Mouse (Mus musculus) heart, embryonic 16.5 days (tissue): ENCODE measurements around the gene Dnajc28. TPM values are rescaled to one million over a fixed set of nuclear protein-coding genes. Genes with fewer than 3 reads are reported as not detected.

Experiments used
- ATAC-seq: fragments of 200-750 bp; cut with Nextera tagmentation; replicated peaks from 2 replicates; pipeline ENCODE4 v1.8.0; 2017; ENCODE audit warnings: moderate number of reproducible peaks; ENCODE audit not compliant: insufficient read depth, low FRiP score; ENCODE audit errors: extremely low read depth
- H3K27ac ChIP-seq: fragments of 300-500 bp; sonication (generic); 2 replicates; pipeline ENCODE4 v1.5.1; 2014; ENCODE audit warnings: mild to moderate bottlenecking, low read length, control low read depth, moderate library complexity
- H3K27me3 ChIP-seq: fragments of 300-500 bp; sonication (generic); 2 replicates; pipeline ENCODE4 v1.6.1; 2014; ENCODE audit warnings: low read length, mixed read lengths; ENCODE audit not compliant: control insufficient read depth, insufficient read depth
- H3K36me3 ChIP-seq: fragments of 300-500 bp; sonication (generic); 2 replicates; pipeline ENCODE4 v1.6.1; 2014; ENCODE audit not compliant: control insufficient read depth, insufficient read depth
- H3K4me1 ChIP-seq: fragments of 300-500 bp; sonication (generic); 2 replicates; pipeline ENCODE4 v1.6.1; 2014; ENCODE audit warnings: low read length, mixed read lengths; ENCODE audit not compliant: control insufficient read depth, insufficient read depth
- H3K4me2 ChIP-seq: fragments of 300-500 bp; sonication (generic); 2 replicates; pipeline ENCODE4 v1.6.1; 2014; ENCODE audit warnings: low read depth, mild to moderate bottlenecking, control low read depth, low read length
- H3K4me3 ChIP-seq: fragments of 300-500 bp; sonication (generic); 2 replicates; pipeline ENCODE4 v1.5.1; 2014; ENCODE audit warnings: mild to moderate bottlenecking, control low read depth, low read length
- H3K9ac ChIP-seq: fragments of 300-500 bp; sonication (generic); 2 replicates; pipeline ENCODE4 v1.6.1; 2014; ENCODE audit warnings: low read length, control low read depth
- H3K9me3 ChIP-seq: fragments of 300-500 bp; sonication (generic); replicated peaks from 2 replicates; pipeline ENCODE4 v1.6.1; 2016; ENCODE audit warnings: low read length; ENCODE audit not compliant: control insufficient read depth
- WGBS: fragments of 180-500 bp; shearing (Covaris S2); extraction: QIAGEN DNeasy Blood & Tissue Kit; methylation state at CpG from one replicate; pipeline ENCODE4 v1.1.7; 2014; 5-methylcytosine and 5-hydroxymethylcytosine counted together
- polyA plus RNA-seq: library from polyadenylated mRNA; unstranded; fragments of >200 nt; fragmentation: Nextera tagmentation; extraction: Ambion mirVana; gene quantifications from 2 replicates; pipeline ENCODE4 v1.2.1, GENCODE M21; 2015

The Dnajc28 gene
- polyA plus RNA-seq, 1 experiment from 2014 or later: 6.6 TPM

DNA sequence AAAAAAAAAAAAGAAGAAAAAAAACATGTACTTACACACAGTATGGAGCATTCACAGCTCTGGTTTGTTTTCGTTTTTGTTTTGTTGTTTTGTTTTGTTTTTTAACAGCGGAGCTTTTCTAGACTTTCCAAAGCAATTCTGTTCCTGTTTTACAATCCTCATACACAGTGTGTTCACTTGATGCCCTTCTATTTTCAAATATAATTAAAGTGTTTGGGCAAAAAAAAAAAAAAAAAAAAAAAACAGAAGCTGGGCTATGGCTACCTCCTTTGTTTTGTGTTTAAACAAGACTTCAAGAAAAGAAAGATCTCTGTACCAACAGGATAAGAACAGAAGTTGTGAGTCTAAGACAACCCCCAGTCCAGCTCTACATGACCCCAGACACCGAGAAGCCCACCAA is 30.1 kb downstream of the Dnajc28 start:
- Histone ChIP-seq H3K27ac (no peak overlapping the region), H3K4me2 (no peak overlapping the region), H3K4me3 (no peak overlapping the region), H3K36me3 (peaks cover 6% of the 10 kb centered on the region; the same call in 1 of the 2 replicates), H3K9me3 (no peaks in the 10 kb centered on the region), H3K9ac (no peak overlapping the region), H3K4me1 (no peaks in the 10 kb centered on the region), H3K27me3 (no peaks in the 10 kb centered on the region)
- ATAC-seq: no peak
- WGBS: 84% methylated on average over 3 of the region's 3 CpGs

GRCm38 (mm10) chr16:91587730-91588453 is 30.9 kb downstream of the Dnajc28 start:
- no peak for ATAC-seq
- no peaks in the 10 kb centered on the region for H3K9me3 ChIP-seq
- H3K9ac ChIP-seq: no peak overlapping the region
- no peaks in the 10 kb centered on the region for H3K27me3 ChIP-seq
- no peak overlapping the region; the same call in 1 of the 2 replicates for H3K27ac ChIP-seq
- peaks cover 6% of the 10 kb centered on the region; the same call in 1 of the 2 replicates for H3K36me3 ChIP-seq
- 61% methylated on average over 6 of the region's 6 CpGs for WGBS
- H3K4me3 ChIP-seq: no peak overlapping the region
- H3K4me2 ChIP-seq: no peak overlapping the region
- H3K4me1 ChIP-seq: no peaks in the 10 kb centered on the region

GRCm38 (mm10) chr16:91586244-91586643 is 32.6 kb downstream of the Dnajc28 start:
- no peaks in the 10 kb centered on the region for H3K27me3 ChIP-seq
- ATAC-seq: no peak
- H3K9me3 ChIP-seq: no peaks in the 10 kb centered on the region
- no peak overlapping the region for H3K4me2 ChIP-seq
- H3K9ac ChIP-seq: no peak overlapping the region
- H3K4me1 ChIP-seq: no peaks in the 10 kb centered on the region
- peaks cover 9% of the 10 kb centered on the region; the same call in 1 of the 2 replicates for H3K36me3 ChIP-seq
- 85% methylated on average over 6 of the region's 6 CpGs for WGBS
- no peak overlapping the region for H3K4me3 ChIP-seq
- no peak overlapping the region for H3K27ac ChIP-seq

DNA sequence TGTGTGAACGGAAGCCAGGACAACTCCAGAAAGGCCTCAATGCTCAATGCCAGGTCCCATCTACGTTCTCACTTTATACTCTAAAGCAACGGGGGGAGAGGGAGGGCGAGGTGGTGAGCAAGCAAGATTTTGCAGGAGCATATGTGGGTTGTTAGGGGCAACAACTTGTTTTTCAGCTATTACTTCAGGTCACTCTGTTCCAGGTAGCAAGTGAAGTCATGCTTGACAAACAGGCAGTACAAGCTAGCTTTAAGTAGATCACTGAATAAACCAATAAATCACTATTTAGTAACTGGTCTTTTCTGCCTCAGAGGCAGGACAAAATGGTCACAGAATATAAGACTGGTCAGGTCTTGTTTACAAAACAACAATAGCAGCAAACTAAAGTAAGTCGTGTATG is 33.2 kb downstream of the Dnajc28 start:
- Histone ChIP-seq H3K36me3 (peaks cover 10% of the 10 kb centered on the region; the same call in 1 of the 2 replicates), H3K4me3 (no peak overlapping the region), H3K27ac (no peak overlapping the region), H3K9ac (no peak overlapping the region), H3K27me3 (no peaks in the 10 kb centered on the region), H3K4me2 (no peak overlapping the region), H3K4me1 (no peaks in the 10 kb centered on the region), H3K9me3 (no peaks in the 10 kb centered on the region)
- WGBS: 87% methylated on average over 5 of the region's 5 CpGs
- no peak for ATAC-seq

GRCm38 (mm10) chr16:91582307-91582706 is 36.5 kb downstream of the Dnajc28 start:
- WGBS: 67% methylated on average over 2 of the region's 2 CpGs
- no peak overlapping the region for H3K4me2 ChIP-seq
- no peak for ATAC-seq
- H3K9me3 ChIP-seq: no peaks in the 10 kb centered on the region
- H3K27ac ChIP-seq: no peak overlapping the region
- no peaks in the 10 kb centered on the region for H3K4me1 ChIP-seq
- no peak overlapping the region for H3K4me3 ChIP-seq
- no peak overlapping the region for H3K9ac ChIP-seq
- no peaks in the 10 kb centered on the region for H3K27me3 ChIP-seq
- H3K36me3 ChIP-seq: peaks cover 11% of the 10 kb centered on the region; the same call in 1 of the 2 replicates

DNA sequence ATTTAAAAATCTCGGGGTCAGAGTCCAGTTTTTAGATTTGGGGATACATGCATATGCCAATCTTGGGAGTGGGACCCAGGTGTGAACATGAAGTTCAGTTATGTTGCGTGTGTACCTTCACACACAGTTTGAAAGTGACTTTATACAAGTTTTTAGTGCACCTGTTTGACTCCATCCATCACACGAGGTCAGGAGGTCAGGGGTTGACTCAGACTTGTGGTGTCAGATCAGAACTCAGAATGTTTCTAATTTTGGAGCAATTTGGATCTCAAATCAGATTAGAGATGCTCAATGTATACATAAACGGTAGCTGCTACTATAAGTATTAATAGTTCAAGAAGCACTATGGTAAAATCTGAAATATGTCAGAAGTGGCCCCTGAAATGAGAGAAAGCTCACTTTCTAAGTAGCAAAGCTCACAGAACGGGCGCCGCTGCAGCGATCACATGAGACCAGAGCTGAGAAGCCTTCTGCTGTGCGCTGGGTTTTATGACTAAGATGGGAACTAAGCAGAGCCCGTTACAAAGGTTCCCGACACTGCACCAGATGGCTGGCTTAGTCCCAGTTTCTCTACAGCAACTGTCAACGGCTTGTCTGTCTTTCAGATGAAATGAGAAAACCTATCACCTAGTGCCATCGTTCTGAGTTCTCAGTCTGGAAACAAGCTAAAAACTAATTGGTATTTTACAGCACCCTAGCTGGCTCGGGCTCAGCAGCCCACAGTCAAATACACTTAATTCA is 39.7 kb downstream of the Dnajc28 start:
- 78% methylated on average over 14 of the region's 14 CpGs for WGBS
- H3K36me3 ChIP-seq: peaks cover 12% of the 10 kb centered on the region
- no peak overlapping the region for H3K9ac ChIP-seq
- H3K4me3 ChIP-seq: no peak overlapping the region
- H3K27ac ChIP-seq: no peak overlapping the region
- ATAC-seq: no peak
- H3K27me3 ChIP-seq: no peaks in the 10 kb centered on the region
- no peaks in the 10 kb centered on the region for H3K9me3 ChIP-seq
- H3K4me2 ChIP-seq: no peak overlapping the region
- H3K4me1 ChIP-seq: no peaks in the 10 kb centered on the region

DNA sequence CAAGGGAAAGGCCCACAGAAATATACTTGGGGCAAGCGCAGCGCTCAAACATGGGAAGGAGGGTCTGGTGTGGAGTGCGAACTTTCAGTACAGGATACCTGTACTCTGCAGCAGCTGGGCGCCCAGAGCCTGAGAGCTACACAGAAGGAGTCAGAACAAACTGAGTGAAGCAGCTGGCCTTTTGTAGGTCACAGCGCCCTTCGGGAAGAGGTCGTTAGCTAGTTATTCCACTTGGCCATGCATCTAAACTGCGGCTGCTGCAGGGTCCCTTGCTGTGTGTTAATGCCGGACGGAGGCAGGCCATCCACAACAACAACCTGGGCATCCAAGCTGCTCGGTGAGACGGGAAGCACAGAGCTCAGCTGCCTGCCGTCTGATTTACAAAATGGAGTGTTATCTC is 43.7 kb downstream of the Dnajc28 start:
- 71% methylated on average over 13 of the region's 13 CpGs for WGBS
- ATAC-seq: no peak
- Histone ChIP-seq H3K36me3 (peaks cover 6% of the 10 kb centered on the region), H3K27ac (no peak overlapping the region), H3K9me3 (no peaks in the 10 kb centered on the region), H3K4me3 (no peak overlapping the region), H3K27me3 (no peaks in the 10 kb centered on the region), H3K9ac (no peak overlapping the region), H3K4me2 (no peak overlapping the region), H3K4me1 (no peaks in the 10 kb centered on the region)

GRCm38 (mm10) chr16:91571105-91571504 is 47.7 kb downstream of the Dnajc28 start:
- ATAC-seq: no peak
- WGBS: 48% methylated on average over 3 of the region's 3 CpGs
- H3K9ac ChIP-seq: no peak overlapping the region
- H3K4me2 ChIP-seq: no peak overlapping the region
- H3K4me3 ChIP-seq: no peak overlapping the region
- peaks cover 3% of the 10 kb centered on the region; the same call in 1 of the 2 replicates for H3K36me3 ChIP-seq
- no peaks in the 10 kb centered on the region for H3K27me3 ChIP-seq
- H3K27ac ChIP-seq: no peak overlapping the region
- H3K9me3 ChIP-seq: no peaks in the 10 kb centered on the region
- no peaks in the 10 kb centered on the region for H3K4me1 ChIP-seq

- Histone ChIP-seq H3K27ac (no peak overlapping the region), H3K36me3 (peaks cover 9% of the 10 kb centered on the region), H3K9me3 (no peaks in the 10 kb centered on the region), H3K4me1 (peaks cover 9% of the 10 kb centered on the region), H3K27me3 (no peaks in the 10 kb centered on the region), H3K4me3 (no peak overlapping the region), H3K4me2 (no peak overlapping the region), H3K9ac (no peak overlapping the region)
- no peak for ATAC-seq
- 86% methylated on average over 10 of the region's 10 CpGs for WGBS
Observed at GRCm38 (mm10) chr16:91568960-91569359, 49.9 kb downstream of the Dnajc28 start.
